Mouse (Mus musculus): ENCODE data around the gene Eng. TPM values are rescaled to one million over a fixed set of nuclear protein-coding genes. Genes with fewer than 3 reads are reported as not detected.

Gene Eng
- polyA plus RNA-seq, 1 experiment: 713 TPM

- no peak for DNase-seq
- no peak overlapping the region for H3K4me3 ChIP-seq (replicated peaks; ENCODE audit: extremely low read depth, low read depth, low read length)
- H3K4me1 ChIP-seq (ENCODE audit: control insufficient read depth, insufficient read depth, low read length): peaks cover 21% of the 10 kb centered on the region
- no peak for TF ChIP-seq CTCF (IDR thresholded peaks at IDR 0.05; ENCODE audit: insufficient read depth, low read length)
- TF ChIP-seq POLR2A (IDR thresholded peaks at IDR 0.05; ENCODE audit: borderline replicate concordance, extremely low read depth, low read depth, low read length): no peak
- WGBS: 42% methylated on average over 1 of the region's 1 CpGs
Observed at GRCm38 (mm10) chr2:32639632-32640031, 6.8 kb upstream of the Eng start.

GRCm38 (mm10) chr2:32640550-32641051 lies 5.8 kb upstream of the Eng start:
- DNase-seq: no peak
- TF ChIP-seq CTCF (IDR thresholded peaks at IDR 0.05; ENCODE audit: insufficient read depth, low read length) (no peak), POLR2A (IDR thresholded peaks at IDR 0.05; ENCODE audit: borderline replicate concordance, extremely low read depth, low read depth, low read length) (no peak)
- 48% methylated on average over 6 of the region's 6 CpGs for WGBS
- Histone ChIP-seq H3K4me1 (ENCODE audit: control insufficient read depth, insufficient read depth, low read length) (peaks cover 27% of the 10 kb centered on the region), H3K4me3 (replicated peaks; ENCODE audit: extremely low read depth, low read depth, low read length) (no peak overlapping the region)

DNA sequence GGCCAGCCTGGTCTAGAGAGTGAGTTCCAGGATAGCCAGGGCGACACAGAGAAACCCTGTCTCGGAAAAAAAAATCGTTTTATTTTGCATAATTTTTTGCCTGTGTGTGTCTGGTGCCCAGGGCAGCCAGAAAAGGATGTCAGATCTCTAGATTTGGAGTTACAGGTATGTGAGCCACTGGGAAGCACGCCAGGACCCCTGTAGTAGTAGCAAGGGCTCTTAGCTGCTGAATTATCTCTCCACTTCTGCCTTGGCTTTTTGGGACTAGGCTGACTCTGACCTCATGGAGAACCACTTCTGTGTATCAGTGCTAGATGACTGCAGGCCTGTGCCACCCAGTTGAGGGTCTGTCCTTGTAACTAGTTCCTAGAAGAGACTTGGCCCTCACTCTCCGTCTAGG lies 4.6 kb upstream of the Eng start:
- WGBS: 79% methylated on average over 5 of the region's 5 CpGs
- Histone ChIP-seq H3K4me3 (replicated peaks; ENCODE audit: extremely low read depth, low read depth, low read length) (no peak overlapping the region), H3K4me1 (ENCODE audit: control insufficient read depth, insufficient read depth, low read length) (peaks cover 29% of the 10 kb centered on the region)
- DNase-seq: no peak
- TF ChIP-seq POLR2A (IDR thresholded peaks at IDR 0.05; ENCODE audit: borderline replicate concordance, extremely low read depth, low read depth, low read length) (no peak), CTCF (IDR thresholded peaks at IDR 0.05; ENCODE audit: insufficient read depth, low read length) (no peak)

- TF ChIP-seq CTCF (IDR thresholded peaks at IDR 0.05; ENCODE audit: insufficient read depth, low read length) (no peak), POLR2A (IDR thresholded peaks at IDR 0.05; ENCODE audit: borderline replicate concordance, extremely low read depth, low read depth, low read length) (no peak)
- Histone ChIP-seq H3K4me3 (replicated peaks; ENCODE audit: extremely low read depth, low read depth, low read length) (no peak overlapping the region), H3K4me1 (ENCODE audit: control insufficient read depth, insufficient read depth, low read length) (peaks cover 23% of the 10 kb centered on the region)
- WGBS: 47% methylated on average over 7 of the region's 7 CpGs
- no peak for DNase-seq
Observed at GRCm38 (mm10) chr2:32642813-32643212, 3.6 kb upstream of the Eng start.

DNA sequence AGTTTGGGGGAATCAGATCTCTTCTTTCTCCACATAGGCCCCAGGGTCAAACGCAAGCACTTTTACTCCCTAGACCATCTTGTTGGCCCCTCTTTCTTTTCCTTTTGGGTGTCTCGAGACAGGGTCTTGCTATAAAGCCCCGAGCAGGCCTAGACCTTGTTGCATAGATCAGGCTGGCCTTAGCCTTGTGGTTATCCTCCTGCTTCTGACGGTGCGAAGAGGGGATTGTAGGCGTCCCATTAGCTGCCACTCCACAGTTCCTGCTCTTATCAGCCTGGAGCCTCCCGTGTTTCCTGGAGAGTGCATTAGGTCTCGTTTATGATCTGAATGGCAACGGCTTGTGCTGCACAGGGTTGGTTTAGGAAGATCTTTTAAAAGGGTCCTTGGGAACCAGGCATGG lies 2.3 kb upstream of the Eng start:
- H3K4me1 ChIP-seq (ENCODE audit: control insufficient read depth, insufficient read depth, low read length): peaks cover 20% of the 10 kb centered on the region
- no peak for TF ChIP-seq CTCF (IDR thresholded peaks at IDR 0.05; ENCODE audit: insufficient read depth, low read length)
- TF ChIP-seq POLR2A (IDR thresholded peaks at IDR 0.05; ENCODE audit: borderline replicate concordance, extremely low read depth, low read depth, low read length): no peak
- H3K4me3 ChIP-seq (replicated peaks; ENCODE audit: extremely low read depth, low read depth, low read length): no peak overlapping the region
- DNase-seq: no peak
- WGBS: 64% methylated on average over 9 of the region's 9 CpGs

DNA sequence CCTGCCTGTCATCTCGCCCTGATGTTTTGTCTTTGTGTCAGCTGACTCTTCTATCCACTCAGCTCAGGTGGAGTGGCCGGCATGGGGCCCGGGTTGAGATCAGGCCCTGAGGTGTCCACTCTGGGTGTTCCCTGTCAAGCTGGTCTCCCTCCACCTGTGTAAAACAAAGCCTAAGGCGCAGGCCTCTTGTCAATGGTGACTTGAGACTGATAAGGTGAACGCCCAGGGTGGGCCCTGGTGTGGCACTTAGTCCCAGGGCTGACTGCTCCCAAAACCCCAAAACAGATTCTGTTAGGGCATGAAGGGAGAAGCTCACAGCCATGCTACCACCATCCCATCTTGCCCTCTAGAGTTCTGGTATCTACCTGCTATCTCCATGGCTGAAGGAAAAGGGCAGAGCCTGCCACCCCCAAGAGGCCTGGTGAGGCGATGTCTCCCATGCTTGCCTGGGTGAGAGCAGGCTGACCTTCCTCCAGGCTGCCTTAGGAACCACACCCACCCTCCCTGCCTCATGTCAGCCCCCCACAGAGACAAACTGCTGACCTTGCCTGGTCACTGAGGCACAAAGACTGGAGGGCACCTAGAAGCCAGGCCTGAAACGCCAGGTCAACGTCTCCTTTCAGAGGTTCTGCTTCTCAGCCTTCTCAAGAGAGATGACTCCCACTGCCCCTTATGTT lies 1.5 kb upstream of the Eng start:
- H3K4me1 ChIP-seq (ENCODE audit: control insufficient read depth, insufficient read depth, low read length): peaks cover 20% of the 10 kb centered on the region
- H3K4me3 ChIP-seq (replicated peaks; ENCODE audit: extremely low read depth, low read depth, low read length): no peak overlapping the region
- 87% methylated on average over 8 of the region's 8 CpGs for WGBS
- DNase-seq: no peak
- TF ChIP-seq CTCF (IDR thresholded peaks at IDR 0.05; ENCODE audit: insufficient read depth, low read length) (no peak), POLR2A (IDR thresholded peaks at IDR 0.05; ENCODE audit: borderline replicate concordance, extremely low read depth, low read depth, low read length) (no peak)

- no peak for DNase-seq
- no peak overlapping the region for H3K4me3 ChIP-seq (replicated peaks; ENCODE audit: extremely low read depth, low read depth, low read length)
- no peak for TF ChIP-seq CTCF (IDR thresholded peaks at IDR 0.05; ENCODE audit: insufficient read depth, low read length)
- H3K4me1 ChIP-seq (ENCODE audit: control insufficient read depth, insufficient read depth, low read length): peaks cover 20% of the 10 kb centered on the region
- 53% methylated on average over 3 of the region's 3 CpGs for WGBS
Observed at GRCm38 (mm10) chr2:32645647-32646046, 748 bp upstream of the Eng start.

- Histone ChIP-seq H3K4me1 (ENCODE audit: control insufficient read depth, insufficient read depth, low read length) (peaks cover 20% of the 10 kb centered on the region), H3K4me3 (replicated peaks; ENCODE audit: extremely low read depth, low read depth, low read length) (peak overlapping the region; percentile 94)
- TF ChIP-seq POLR2A (IDR thresholded peaks at IDR 0.05; ENCODE audit: borderline replicate concordance, extremely low read depth, low read depth, low read length) (no peak), CTCF (IDR thresholded peaks at IDR 0.05; ENCODE audit: insufficient read depth, low read length) (no peak)
- 40% methylated on average over 7 of the region's 7 CpGs for WGBS
- no peak for DNase-seq
Observed at GRCm38 (mm10) chr2:32647366-32647765, 971 bp downstream of the Eng start.

GRCm38 (mm10) chr2:32653764-32654163 lies 7.4 kb downstream of the Eng start:
- no peak for DNase-seq
- TF ChIP-seq POLR2A (IDR thresholded peaks at IDR 0.05; ENCODE audit: borderline replicate concordance, extremely low read depth, low read depth, low read length): 0 out of 2 replicates have a peak, but pooled peaks have one; percentile 28
- TF ChIP-seq CTCF (IDR thresholded peaks at IDR 0.05; ENCODE audit: insufficient read depth, low read length): no peak
- H3K4me3 ChIP-seq (replicated peaks; ENCODE audit: extremely low read depth, low read depth, low read length): peak overlapping the region; percentile 1

DNA sequence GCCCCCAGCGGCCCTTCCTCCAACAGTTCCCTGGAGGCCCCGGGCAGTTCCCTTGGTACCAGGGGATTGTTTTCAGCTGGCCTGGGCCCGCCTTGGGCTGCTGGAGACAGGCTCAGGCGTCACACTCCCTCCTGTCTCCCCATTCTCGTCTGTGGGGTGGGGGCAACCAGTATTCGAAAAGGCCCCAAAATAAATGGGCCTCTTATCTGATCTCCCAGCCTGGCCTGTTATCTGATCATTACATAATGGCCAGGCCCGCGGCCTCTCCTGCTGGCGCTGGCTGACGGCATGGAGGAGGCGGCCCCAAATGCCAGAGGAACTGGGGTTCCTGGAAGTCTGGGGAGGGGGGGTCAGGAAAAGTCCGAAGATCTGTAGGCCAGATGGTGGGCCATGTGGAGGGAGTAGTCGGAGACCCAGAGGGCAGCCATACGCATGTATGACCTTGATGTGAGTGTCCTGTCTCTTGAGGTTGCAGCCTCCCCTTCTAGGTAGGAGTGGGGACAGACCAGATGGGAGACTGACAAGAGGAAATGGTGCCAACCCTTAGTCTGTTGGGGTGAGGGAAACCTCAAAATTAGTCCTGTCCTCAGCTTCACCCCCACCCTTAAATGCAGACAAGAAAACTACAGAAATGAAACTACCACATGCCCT lies 8.5 kb downstream of the Eng start:
- Histone ChIP-seq H3K4me1 (ENCODE audit: control insufficient read depth, insufficient read depth, low read length) (peaks cover 18% of the 10 kb centered on the region), H3K4me3 (replicated peaks; ENCODE audit: extremely low read depth, low read depth, low read length) (no peak overlapping the region)
- no peak for DNase-seq
- WGBS: 38% methylated on average over 14 of the region's 14 CpGs
- TF ChIP-seq CTCF (IDR thresholded peaks at IDR 0.05; ENCODE audit: insufficient read depth, low read length): no peak
- TF ChIP-seq POLR2A (IDR thresholded peaks at IDR 0.05; ENCODE audit: borderline replicate concordance, extremely low read depth, low read depth, low read length): peak; percentile 38; the same call in 1 of the 2 replicates

More at GRCm38 (mm10) chr2:32653764-32654163, 7.4 kb downstream of the Eng start:
- WGBS: 27% methylated on average over 7 of the region's 7 CpGs
- H3K4me1 ChIP-seq (ENCODE audit: control insufficient read depth, insufficient read depth, low read length): peaks cover 12% of the 10 kb centered on the region
